Mouse (Mus musculus) erythroblast, embryonic 14.5 days (primary cell): ENCODE measurements at regions not wholly inside any gene's neighbourhood (a gene's known extent, or its start where the extent isn't known, plus 50 kb on each side); places are given as distances from the start of the nearest gene placed in this dataset.

Source experiments
- GATA1 ChIP-seq: IDR thresholded peaks from 2 replicates; pipeline ENCODE4 v1.6.1; 2012; ENCODE audit warnings: low read length, inconsistent platforms, mixed read lengths
- TAL1 ChIP-seq: IDR thresholded peaks from 3 replicates; pipeline ENCODE4 v1.6.1; 2012; ENCODE audit warnings: low read length, inconsistent platforms, mixed read lengths

DNA sequence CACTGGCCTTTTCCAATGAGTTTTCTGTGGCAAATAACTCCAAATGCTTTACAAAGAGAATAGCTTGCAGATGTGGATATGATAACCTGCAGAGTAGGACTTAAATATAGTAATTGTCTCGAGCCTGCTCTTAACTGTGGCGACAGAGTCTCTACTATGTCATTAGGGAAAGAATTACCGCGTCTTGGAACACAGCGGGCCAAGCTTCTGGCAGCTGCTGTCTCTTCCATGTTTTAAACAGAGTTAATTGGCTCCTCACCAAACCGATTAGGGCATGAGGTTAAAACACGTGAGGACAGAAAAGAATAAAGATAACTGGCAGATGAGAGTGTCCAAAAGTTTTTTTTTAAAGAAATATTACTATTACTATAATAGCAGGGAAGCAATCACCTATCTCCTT lies 134.2 kb upstream of the Pik3r1 start:
- TF ChIP-seq GATA1 (no peak), TAL1 (no peak)
